Mouse (Mus musculus) erythroblast, embryonic 14.5 days (primary cell): ENCODE results near the gene Slc7a5.

Source experiments
- GATA1 ChIP-seq: IDR thresholded peaks from 2 replicates; pipeline ENCODE4 v1.6.1; 2012; ENCODE audit warnings: low read length, inconsistent platforms, mixed read lengths
- TAL1 ChIP-seq: IDR thresholded peaks from 3 replicates; pipeline ENCODE4 v1.6.1; 2012; ENCODE audit warnings: low read length, inconsistent platforms, mixed read lengths

- TF ChIP-seq TAL1 (no peak), GATA1 (no peak)
Measured at GRCm38 (mm10) chr8:121919731-121920130, 12.2 kb upstream of the Slc7a5 start.
